Mouse (Mus musculus) lung, postnatal 36 days (tissue): ENCODE data around the gene Mapkapk3.
A peak's percentile ranks its signal among the peaks of the same experiment; 100 is the strongest.
"Not testable (repeated sequence)": the region's sequence is repeated elsewhere in the genome, so short reads cannot be mapped to it uniquely, and the experiment has no call there.

Experiments used
- DNase-seq: peaks from one replicate; pipeline ENCODE4 v3.0.0; 2022; ENCODE audit warnings: mixed read lengths

The Mapkapk3 gene

GRCm38 (mm10) chr9:107307099-107307872 is 17.6 kb upstream of the Mapkapk3 start:
- DNase-seq: no peak

- DNase-seq: not testable (repeated sequence)
These were observed 17.0 kb upstream of the Mapkapk3 start for GRCm38 (mm10) chr9:107306673-107307072.

GRCm38 (mm10) chr9:107305601-107306542 is 16.2 kb upstream of the Mapkapk3 start:
- DNase-seq: peak; percentile 78

- no peak for DNase-seq
These were observed 15.3 kb upstream of the Mapkapk3 start for GRCm38 (mm10) chr9:107305012-107305411.

GRCm38 (mm10) chr9:107304383-107304782 is 14.7 kb upstream of the Mapkapk3 start:
- no peak for DNase-seq

GRCm38 (mm10) chr9:107303900-107304299 is 14.2 kb upstream of the Mapkapk3 start:
- no peak for DNase-seq

GRCm38 (mm10) chr9:107303121-107303820 is 13.6 kb upstream of the Mapkapk3 start:
- DNase-seq: no peak

- peak; percentile 45 for DNase-seq
These were observed 12.9 kb upstream of the Mapkapk3 start for GRCm38 (mm10) chr9:107302592-107302991.

- peak; percentile 77 for DNase-seq
These were observed 12.1 kb upstream of the Mapkapk3 start for GRCm38 (mm10) chr9:107301554-107302331.

GRCm38 (mm10) chr9:107300224-107300973 is 10.7 kb upstream of the Mapkapk3 start:
- no peak for DNase-seq

- no peak for DNase-seq
These were observed 10.1 kb upstream of the Mapkapk3 start for GRCm38 (mm10) chr9:107299783-107300182.

- DNase-seq: no peak
These were observed 9.2 kb upstream of the Mapkapk3 start for GRCm38 (mm10) chr9:107298876-107299275.

GRCm38 (mm10) chr9:107298059-107298780 is 8.5 kb upstream of the Mapkapk3 start:
- peak; percentile 87 for DNase-seq

GRCm38 (mm10) chr9:107297658-107298057 is 8.0 kb upstream of the Mapkapk3 start:
- DNase-seq: peak; percentile 54

- peak; percentile 60 for DNase-seq
These were observed 7.4 kb upstream of the Mapkapk3 start for GRCm38 (mm10) chr9:107297059-107297458.

GRCm38 (mm10) chr9:107296501-107296965 is 6.9 kb upstream of the Mapkapk3 start:
- peak; percentile 98 for DNase-seq

GRCm38 (mm10) chr9:107296041-107296440 is 6.4 kb upstream of the Mapkapk3 start:
- peak; percentile 59 for DNase-seq

- DNase-seq: no peak
These were observed 6.2 kb upstream of the Mapkapk3 start, which contains the start of gene Cish for GRCm38 (mm10) chr9:107296016-107296040. Gene Cish, plus strand, starts transcription at chr9:107296026.

- peak; percentile 78 for DNase-seq
These were observed 5.9 kb upstream of the Mapkapk3 start for GRCm38 (mm10) chr9:107295616-107296015.

- peak; percentile 92 for DNase-seq
These were observed 4.6 kb upstream of the Mapkapk3 start for GRCm38 (mm10) chr9:107294249-107294648.

- peak; percentile 89 for DNase-seq
These were observed 1.2 kb upstream of the Mapkapk3 start for GRCm38 (mm10) chr9:107290897-107291296.
